Mouse (Mus musculus) brain, embryonic 14.5 days (tissue): ENCODE results near the gene Id1.

Experiments used
- CTCF ChIP-seq: fragments of 200-500 bp; IDR thresholded peaks from 2 replicates; pipeline ENCODE4 v1.5.1; 2012; ENCODE audit warnings: inconsistent platforms, mild to moderate bottlenecking, moderate library complexity, borderline replicate concordance; ENCODE audit not compliant: insufficient read depth, insufficient read length; ENCODE audit errors: extremely low read depth
- POLR2A ChIP-seq: fragments of 200-500 bp; IDR thresholded peaks from 2 replicates; pipeline ENCODE4 v1.6.1; 2012; ENCODE audit warnings: mild to moderate bottlenecking, inconsistent platforms, borderline replicate concordance; ENCODE audit not compliant: poor library complexity, insufficient read depth, insufficient read length, severe bottlenecking; ENCODE audit errors: extremely low read depth

DNA sequence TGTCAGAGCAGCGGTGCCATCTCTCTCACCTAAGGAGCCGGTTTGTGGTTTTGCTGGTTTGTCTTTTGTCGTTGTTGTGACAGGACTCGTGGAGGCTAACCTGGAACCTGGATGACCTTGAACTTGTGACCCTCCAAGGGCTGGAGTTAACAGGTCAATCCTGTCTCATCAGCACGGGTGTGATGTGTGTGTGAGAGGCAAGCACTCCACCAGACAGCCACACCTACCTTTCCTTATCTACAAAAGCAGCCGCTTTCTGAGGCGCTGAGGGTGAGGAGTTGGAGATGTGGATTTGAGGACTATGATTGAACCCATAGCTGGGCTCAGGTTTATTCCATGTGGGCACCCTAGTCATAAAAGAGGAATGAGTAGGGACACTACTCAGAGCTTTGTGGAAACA lies 33.6 kb downstream of the Id1 start:
- TF ChIP-seq POLR2A (no peak), CTCF (no peak)
